Mouse (Mus musculus) hindbrain, embryonic 11.5 days (tissue): ENCODE results near the gene Lpin2. TPM values are rescaled to one million over a fixed set of nuclear protein-coding genes. Genes with fewer than 3 reads are reported as not detected.

ENCODE experiments used
- ATAC-seq: fragments of 200-750 bp; cut with Nextera tagmentation; 2 replicates; pipeline ENCODE4 v1.8.0; 2017; ENCODE audit warnings: mild to moderate bottlenecking, moderate TSS enrichment, moderate library complexity; ENCODE audit not compliant: low FRiP score
- DNase-seq: peaks from one replicate; pipeline ENCODE4 v3.0.0-alpha.2; 2015; ENCODE audit warnings: low spot score
- H3K27ac ChIP-seq: fragments of 300-500 bp; sonication (generic); 2 replicates; pipeline ENCODE4 v1.5.1; 2014; ENCODE audit warnings: mild to moderate bottlenecking, low read depth, low read length
- H3K27me3 ChIP-seq: fragments of 300-500 bp; sonication (generic); 2 replicates; pipeline ENCODE4 v1.6.1; 2014; ENCODE audit warnings: mild to moderate bottlenecking, low read length, moderate library complexity, mixed read lengths; ENCODE audit not compliant: control insufficient read depth, insufficient read depth
- H3K36me3 ChIP-seq: fragments of 300-500 bp; sonication (generic); 2 replicates; pipeline ENCODE4 v1.6.1; 2014; ENCODE audit warnings: mild to moderate bottlenecking, low read length, moderate library complexity, mixed read lengths; ENCODE audit not compliant: control insufficient read depth, insufficient read depth
- H3K4me1 ChIP-seq: fragments of 300-500 bp; sonication (generic); replicated peaks from 2 replicates; pipeline ENCODE4 v1.6.1; 2014; ENCODE audit warnings: low read length, mixed read lengths; ENCODE audit not compliant: control insufficient read depth, insufficient read depth
- H3K4me2 ChIP-seq: fragments of 300-500 bp; sonication (generic); replicated peaks from 2 replicates; pipeline ENCODE4 v1.6.1; 2014; ENCODE audit warnings: mild to moderate bottlenecking, low read depth, low read length
- H3K4me3 ChIP-seq: fragments of 300-500 bp; sonication (generic); 2 replicates; pipeline ENCODE4 v1.5.1; 2014; ENCODE audit warnings: low read depth, low read length
- H3K9ac ChIP-seq: fragments of 300-500 bp; sonication (generic); 2 replicates; pipeline ENCODE4 v1.6.1; 2014; ENCODE audit warnings: low read depth, low read length
- H3K9me3 ChIP-seq: fragments of 300-500 bp; sonication (generic); 2 replicates; pipeline ENCODE4 v1.6.1; 2016; ENCODE audit warnings: low read length; ENCODE audit not compliant: control insufficient read depth
- WGBS: fragments of 180-500 bp; shearing (Covaris S2); extraction: QIAGEN DNeasy Blood & Tissue Kit; methylation state at CpG from one replicate; pipeline ENCODE4 v1.1.7; 2014; 5-methylcytosine and 5-hydroxymethylcytosine counted together
- polyA plus RNA-seq: library from polyadenylated mRNA; unstranded; fragments of >200 nt; fragmentation: Nextera tagmentation; extraction: Ambion mirVana; gene quantifications from 2 replicates; pipeline ENCODE4 v1.2.1, GENCODE M21; 2014

The Lpin2 gene
- polyA plus RNA-seq, 1 experiment from 2014 or later = 39.4 TPM

GRCm38 (mm10) chr17:71164991-71165390 is 17.4 kb upstream of the Lpin2 start:
- Histone ChIP-seq H3K27me3 (no peaks in the 10 kb centered on the region), H3K4me3 (no peak overlapping the region), H3K4me1 (no peaks in the 10 kb centered on the region), H3K36me3 (no peaks in the 10 kb centered on the region), H3K4me2 (no peak overlapping the region), H3K9ac (no peak overlapping the region), H3K9me3 (no peaks in the 10 kb centered on the region), H3K27ac (no peak overlapping the region)
- 86% methylated on average over 6 of the region's 6 CpGs for WGBS
- DNase-seq (no peak), ATAC-seq (no peak)

- DNase-seq = no peak
Observed at GRCm38 (mm10) chr17:71168205-71168815, 14.1 kb upstream of the Lpin2 start.

GRCm38 (mm10) chr17:71168846-71169245 is 13.5 kb upstream of the Lpin2 start:
- Histone ChIP-seq H3K36me3 (no peaks in the 10 kb centered on the region), H3K4me3 (no peak overlapping the region), H3K27me3 (no peaks in the 10 kb centered on the region), H3K27ac (no peak overlapping the region), H3K9ac (no peak overlapping the region), H3K9me3 (no peaks in the 10 kb centered on the region), H3K4me2 (no peak overlapping the region), H3K4me1 (no peaks in the 10 kb centered on the region)
- 73% methylated on average over 9 of the region's 9 CpGs for WGBS
- no peak for ATAC-seq
- no peak for DNase-seq

More at GRCm38 (mm10) chr17:71168205-71168815, 14.1 kb upstream of the Lpin2 start:
- no peak overlapping the region for H3K27ac ChIP-seq
- ATAC-seq = no peak
- H3K4me2 ChIP-seq = no peak overlapping the region
- no peak overlapping the region for H3K4me3 ChIP-seq
- H3K36me3 ChIP-seq = no peaks in the 10 kb centered on the region
- 94% methylated on average over 5 of the region's 5 CpGs for WGBS
- H3K9ac ChIP-seq = no peak overlapping the region
- H3K9me3 ChIP-seq = no peaks in the 10 kb centered on the region
- no peaks in the 10 kb centered on the region for H3K4me1 ChIP-seq
- H3K27me3 ChIP-seq = no peaks in the 10 kb centered on the region

GRCm38 (mm10) chr17:71169639-71170038 is 12.7 kb upstream of the Lpin2 start:
- Histone ChIP-seq H3K4me1 (no peaks in the 10 kb centered on the region), H3K9me3 (no peaks in the 10 kb centered on the region), H3K36me3 (no peaks in the 10 kb centered on the region), H3K27me3 (no peaks in the 10 kb centered on the region), H3K27ac (no peak overlapping the region), H3K4me2 (no peak overlapping the region), H3K4me3 (no peak overlapping the region), H3K9ac (no peak overlapping the region)
- no peak for DNase-seq
- ATAC-seq = no peak
- 81% methylated on average over 1 of the region's 1 CpGs for WGBS

GRCm38 (mm10) chr17:71171161-71171560 is 11.2 kb upstream of the Lpin2 start:
- Histone ChIP-seq H3K36me3 (no peaks in the 10 kb centered on the region), H3K27me3 (no peaks in the 10 kb centered on the region), H3K27ac (no peak overlapping the region), H3K4me3 (no peak overlapping the region), H3K4me1 (no peaks in the 10 kb centered on the region), H3K4me2 (no peak overlapping the region), H3K9ac (no peak overlapping the region), H3K9me3 (no peaks in the 10 kb centered on the region)
- no peak for DNase-seq
- no peak for ATAC-seq
- WGBS = 90% methylated on average over 4 of the region's 4 CpGs

- H3K4me2 ChIP-seq = no peak overlapping the region
- no peak overlapping the region for H3K27ac ChIP-seq
- no peaks in the 10 kb centered on the region for H3K9me3 ChIP-seq
- H3K4me3 ChIP-seq = no peak overlapping the region
- DNase-seq (no peak), ATAC-seq (no peak)
- WGBS = 65% methylated on average over 4 of the region's 4 CpGs
- no peaks in the 10 kb centered on the region for H3K27me3 ChIP-seq
- no peaks in the 10 kb centered on the region for H3K36me3 ChIP-seq
- no peaks in the 10 kb centered on the region for H3K4me1 ChIP-seq
- H3K9ac ChIP-seq = no peak overlapping the region
Observed at GRCm38 (mm10) chr17:71177336-71177735, 5.0 kb upstream of the Lpin2 start.

GRCm38 (mm10) chr17:71177949-71178348 is 4.4 kb upstream of the Lpin2 start:
- Histone ChIP-seq H3K27ac (no peak overlapping the region), H3K4me3 (no peak overlapping the region), H3K9me3 (no peaks in the 10 kb centered on the region), H3K36me3 (no peaks in the 10 kb centered on the region), H3K4me2 (no peak overlapping the region), H3K4me1 (no peaks in the 10 kb centered on the region), H3K9ac (no peak overlapping the region), H3K27me3 (no peaks in the 10 kb centered on the region)
- WGBS = 83% methylated on average over 2 of the region's 2 CpGs
- DNase-seq (no peak), ATAC-seq (no peak)

- no peak for DNase-seq
- no peak overlapping the region for H3K4me3 ChIP-seq
- no peaks in the 10 kb centered on the region for H3K27me3 ChIP-seq
- ATAC-seq = no peak
- H3K9ac ChIP-seq = no peak overlapping the region
- H3K27ac ChIP-seq = no peak overlapping the region
- H3K9me3 ChIP-seq = no peaks in the 10 kb centered on the region
- WGBS = 54% methylated on average over 10 of the region's 10 CpGs
- H3K4me1 ChIP-seq = no peaks in the 10 kb centered on the region
- no peaks in the 10 kb centered on the region for H3K36me3 ChIP-seq
- no peak overlapping the region for H3K4me2 ChIP-seq
Observed at GRCm38 (mm10) chr17:71178530-71179181, 3.7 kb upstream of the Lpin2 start.
